In genomic region chr14:49090102-49090501, GRCm38 (mm10) we compare ENCODE assay signal across 19 mouse cellular contexts. TPM values are rescaled to one million over a fixed set of nuclear protein-coding genes. Genes with fewer than 3 reads are reported as not detected.
DNase-seq lines count a peak whose midpoint lies in the region; ATAC-seq and TF ChIP-seq lines count a peak whose summit lies in the region.
"Had no signal": no experiment of that assay in that cellular context is flagged by ENCODE, and none has a peak within 500 bp of the region (broad histone marks: within the 10 kb centered on the region; RNA-seq: fewer than 3 reads in every experiment).

No protein-coding gene starts in this region.

- H3K9me3 ChIP-seq in forebrain, embryonic 10.5 days: no peaks in the 10 kb centered on the region
- no peaks in the 10 kb centered on the region for H3K9me3 ChIP-seq in forebrain, embryonic 12.5 days
- no peaks in the 10 kb centered on the region for H3K9me3 ChIP-seq in midbrain, embryonic 12.5 days
- no peaks in the 10 kb centered on the region for H3K9me3 ChIP-seq in midbrain, embryonic 16.5 days (replicated peaks; ENCODE audit: control insufficient read depth, low read length, poor library complexity, severe bottlenecking)
- H3K9me3 ChIP-seq: embryonic facial prominence, embryonic 13.5 days; forebrain, embryonic 15.5 days; heart, embryonic 12.5 days; hindbrain, embryonic 10.5 days had no signal

- H3K36me3 ChIP-seq in forebrain, embryonic 10.5 days (replicated peaks): peaks cover 12% of the 10 kb centered on the region
- 0 out of 2 replicates have a peak, but pooled peaks cover 3% of the 10 kb centered on the region for H3K36me3 ChIP-seq in forebrain, embryonic 12.5 days (replicated peaks)
- peaks cover 6% of the 10 kb centered on the region for H3K36me3 ChIP-seq in midbrain, embryonic 12.5 days
- no peaks in the 10 kb centered on the region for H3K36me3 ChIP-seq in midbrain, embryonic 16.5 days (ENCODE audit: control insufficient read depth, insufficient read depth, low read length)

- peaks cover 11% of the 10 kb centered on the region; the same call in 1 of the 2 replicates for H3K27me3 ChIP-seq in forebrain, embryonic 10.5 days (ENCODE audit: poor library complexity, severe bottlenecking)
- no peaks in the 10 kb centered on the region for H3K27me3 ChIP-seq in forebrain, embryonic 12.5 days
- H3K27me3 ChIP-seq in midbrain, embryonic 12.5 days: no peaks in the 10 kb centered on the region
- H3K27me3 ChIP-seq in midbrain, embryonic 16.5 days (ENCODE audit: control insufficient read depth, insufficient read depth, low read depth, low read length): no peaks in the 10 kb centered on the region
- H3K27me3 ChIP-seq: embryonic facial prominence, embryonic 13.5 days; forebrain, embryonic 15.5 days; heart, embryonic 12.5 days had no signal

- peak overlapping the region; percentile 69 for H3K27ac ChIP-seq in forebrain, embryonic 10.5 days
- no peak overlapping the region for H3K27ac ChIP-seq in forebrain, embryonic 12.5 days
- peak overlapping the region; percentile 58; the same call in 1 of the 2 replicates for H3K27ac ChIP-seq in midbrain, embryonic 12.5 days (replicated peaks)
- no peak overlapping the region for H3K27ac ChIP-seq in midbrain, embryonic 16.5 days (ENCODE audit: low read length)
- H3K27ac ChIP-seq in left cerebral cortex, adult 2 months: no peak overlapping the region
- H3K27ac ChIP-seq: embryonic facial prominence, embryonic 13.5 days; forebrain, embryonic 15.5 days; gastrocnemius, adult 2 months; hindbrain, embryonic 10.5 days; hindbrain, embryonic 14.5 days had no signal

- WGBS in forebrain, embryonic 10.5 days: 26% methylated on average over 5 of the region's 5 CpGs
- 14% methylated on average over 5 of the region's 5 CpGs for WGBS in forebrain, embryonic 12.5 days
- WGBS in midbrain, embryonic 12.5 days: 9% methylated on average over 5 of the region's 5 CpGs
- WGBS in midbrain, embryonic 16.5 days: 12% methylated on average over 5 of the region's 5 CpGs

- no peak overlapping the region for H3K4me2 ChIP-seq in forebrain, embryonic 12.5 days
- peak overlapping the region; percentile 31 for H3K4me2 ChIP-seq in midbrain, embryonic 12.5 days (replicated peaks)
- no peak overlapping the region for H3K4me2 ChIP-seq in midbrain, embryonic 16.5 days (ENCODE audit: low read length)
- H3K4me2 ChIP-seq: embryonic facial prominence, embryonic 13.5 days; forebrain, embryonic 15.5 days; heart, embryonic 12.5 days; hindbrain, embryonic 14.5 days had no signal

- intact Hi-C loops in left cerebral cortex, adult 2 months (cut with DNase I): no loop called here

- H3K4me3 ChIP-seq in forebrain, embryonic 10.5 days: peak overlapping the region; percentile 14; the same call in 1 of the 2 replicates
- no peak overlapping the region for H3K4me3 ChIP-seq in forebrain, embryonic 12.5 days (replicated peaks)
- no peak overlapping the region for H3K4me3 ChIP-seq in midbrain, embryonic 12.5 days
- H3K4me3 ChIP-seq in midbrain, embryonic 16.5 days (ENCODE audit: low read depth, low read length): no peak overlapping the region
- H3K4me3 ChIP-seq in left cerebral cortex, adult 2 months: no peak overlapping the region
- H3K4me3 ChIP-seq: embryonic facial prominence, embryonic 13.5 days; forebrain, embryonic 15.5 days; gastrocnemius, adult 2 months; heart, embryonic 12.5 days; hindbrain, embryonic 10.5 days had no signal

- H3K9ac ChIP-seq in forebrain, embryonic 12.5 days: no peak overlapping the region
- H3K9ac ChIP-seq in midbrain, embryonic 12.5 days (replicated peaks): no peak overlapping the region
- H3K9ac ChIP-seq in midbrain, embryonic 16.5 days (ENCODE audit: low read depth, low read length): no peak overlapping the region
- H3K9ac ChIP-seq: embryonic facial prominence, embryonic 13.5 days; forebrain, embryonic 15.5 days; heart, embryonic 12.5 days; hindbrain, embryonic 14.5 days had no signal

- DNase-seq in forebrain, embryonic 10.5 days (ENCODE audit: extremely low spot score, low spot score): peak; percentile 21
- peak; percentile 15 for DNase-seq in embryo, embryonic 9.5 days (ENCODE audit: extremely low spot score)
- DNase-seq in frontal cortex, postnatal 14 days (ENCODE audit: low spot score in 2 of 2): no peak
- no peak for DNase-seq in left cerebral cortex, adult 2 months (ENCODE audit: extremely low spot score in 1 of 2, low spot score in 2 of 2)
- DNase-seq: adrenal gland, postnatal 14 days; B cell, adult 2 months; cerebellum, adult 18-20 months; cerebellum, adult 9-11 months; cerebellum, postnatal 36 days; gastrocnemius, adult 2 months; gastrocnemius, postnatal 25 days had no signal

- no peak for TF ChIP-seq CTCF in left cerebral cortex, adult 2 months (IDR thresholded peaks at IDR 0.05)

- no peak for ATAC-seq in forebrain, embryonic 12.5 days (ENCODE audit: low FRiP score)
- peak; percentile 52; the same call in 1 of the 2 replicates for ATAC-seq in midbrain, embryonic 12.5 days (ENCODE audit: low FRiP score, low read depth)
- ATAC-seq in midbrain, embryonic 16.5 days: no peak
- ATAC-seq: forebrain, embryonic 15.5 days had no signal

- peaks cover 52% of the 10 kb centered on the region for H3K4me1 ChIP-seq in forebrain, embryonic 10.5 days
- H3K4me1 ChIP-seq in forebrain, embryonic 12.5 days: peaks cover 27% of the 10 kb centered on the region
- peaks cover 29% of the 10 kb centered on the region for H3K4me1 ChIP-seq in midbrain, embryonic 12.5 days
- peaks cover 3% of the 10 kb centered on the region; the same call in 1 of the 2 replicates for H3K4me1 ChIP-seq in midbrain, embryonic 16.5 days (ENCODE audit: control insufficient read depth, insufficient read depth, low read length)
- H3K4me1 ChIP-seq: embryonic facial prominence, embryonic 13.5 days; forebrain, embryonic 15.5 days; heart, embryonic 12.5 days had no signal

RNA-seq across cellular contexts. Expression of gene Exoc5, which starts 23.6 kb away (rescaled TPM):
- 60.8 and 66.8 TPM in 2 replicates for polyA plus RNA-seq in forebrain, embryonic 10.5 days (2016; fragmentation: Nextera tagmentation; extraction: Ambion mirVana)
- polyA plus RNA-seq in forebrain, embryonic 12.5 days (2016; fragmentation: Nextera tagmentation; extraction: Ambion mirVana): 92.7 and 94.0 TPM in 2 replicates
- polyA plus RNA-seq in midbrain, embryonic 12.5 days (2016; fragmentation: Nextera tagmentation; extraction: Ambion mirVana): 106 TPM in 2 replicates
- polyA plus RNA-seq in midbrain, embryonic 16.5 days (2015; fragmentation: Nextera tagmentation; extraction: Ambion mirVana): 66.8 and 75.8 TPM in 2 replicates
- 10 to 100 TPM; 54.6 to 58.5 TPM for total RNA-seq in left cerebral cortex, adult 2 months (2021)

RNA-seq across cellular contexts. Expression of gene Ap5m1, which starts 24.2 kb away (rescaled TPM):
- 30.8 and 32.3 TPM in 2 replicates for polyA plus RNA-seq in forebrain, embryonic 10.5 days (2016; fragmentation: Nextera tagmentation; extraction: Ambion mirVana)
- polyA plus RNA-seq in forebrain, embryonic 12.5 days (2016; fragmentation: Nextera tagmentation; extraction: Ambion mirVana): 33.4 and 35.3 TPM in 2 replicates
- polyA plus RNA-seq in midbrain, embryonic 12.5 days (2016; fragmentation: Nextera tagmentation; extraction: Ambion mirVana): 31.7 and 34.3 TPM in 2 replicates
- polyA plus RNA-seq in midbrain, embryonic 16.5 days (2015; fragmentation: Nextera tagmentation; extraction: Ambion mirVana): 20.8 and 22.0 TPM in 2 replicates
- total RNA-seq in left cerebral cortex, adult 2 months (2021): 10 to 100 TPM; 19.7 to 23.1 TPM

Comparison
In these comparisons a context has a peak if more than half of its experiments do, and no peak if none do; other contexts are left out.
1. H3K27ac ChIP-seq: peak in forebrain, embryonic 10.5 days (single experiment) and midbrain, embryonic 12.5 days (single experiment); none in forebrain, embryonic 12.5 days (single experiment), midbrain, embryonic 16.5 days (single experiment) and left cerebral cortex, adult 2 months (single experiment).
2. DNase-seq: peak in forebrain, embryonic 10.5 days (single experiment) and embryo, embryonic 9.5 days (single experiment); none in frontal cortex, postnatal 14 days (0 of 2) and left cerebral cortex, adult 2 months (0 of 2).